Mouse (Mus musculus) liver, embryonic 14.5 days (tissue): ENCODE results near the gene Iqgap2.

Experiments
- CTCF ChIP-seq: IDR thresholded peaks from 2 replicates; pipeline ENCODE4 v1.5.1; 2016; ENCODE audit warnings: antibody characterized with exemption, low read depth, control low read depth
- EP300 ChIP-seq: IDR thresholded peaks from 2 replicates; pipeline ENCODE4 v1.6.1; 2016; ENCODE audit warnings: antibody characterized with exemption, low read depth

DNA sequence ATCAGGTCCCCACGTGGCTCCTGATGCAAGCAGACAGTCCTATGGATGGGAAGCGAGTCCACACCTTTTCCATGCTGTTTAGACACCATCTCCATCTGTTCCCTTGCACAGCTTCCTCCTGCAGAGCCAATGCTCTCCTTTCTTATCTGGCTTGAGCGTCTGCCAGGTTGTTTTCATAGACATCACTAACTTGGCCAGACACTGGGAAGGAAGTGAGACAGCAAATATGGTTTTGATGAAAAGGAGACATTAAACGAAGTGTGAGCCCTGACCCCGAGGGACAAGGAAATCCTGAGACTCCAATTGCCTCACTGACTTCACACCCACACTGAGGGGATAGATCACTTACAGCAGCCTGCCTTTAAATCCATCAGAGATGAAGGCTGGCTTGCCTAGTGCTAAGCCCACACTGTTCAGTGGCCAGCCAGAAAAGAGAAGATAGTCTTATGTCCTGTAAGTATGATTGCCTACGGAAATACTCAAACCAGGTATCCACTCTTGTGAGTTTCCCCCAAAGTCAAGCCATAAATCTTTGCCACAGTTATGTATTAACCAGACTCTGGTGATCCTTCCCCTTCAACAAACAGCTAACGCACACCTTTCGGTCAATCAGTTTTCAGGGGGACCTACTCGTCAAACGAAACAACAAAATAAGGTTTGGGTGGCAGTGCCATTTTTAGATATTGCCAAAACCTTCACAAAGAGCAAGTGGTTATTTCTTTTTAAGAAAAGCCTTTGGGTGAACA, 102.9 kb downstream of the Iqgap2 start:
- no peak for TF ChIP-seq CTCF
- no peak for TF ChIP-seq EP300
